Mouse (Mus musculus) ES-Bruce4 (cell line): ENCODE measurements at regions not wholly inside any gene's neighbourhood (a gene's known extent, or its start where the extent isn't known, plus 50 kb on each side); places are given as distances from the start of the nearest gene placed in this dataset.

Source experiments
- CTCF ChIP-seq: IDR thresholded peaks from one replicate; pipeline ENCODE4 v1.8.1; 2011; ENCODE audit warnings: low read depth, low read length
- EP300 ChIP-seq: IDR thresholded peaks from 2 replicates; pipeline ENCODE4 v1.6.1; 2011; ENCODE audit warnings: low read depth, low read length; ENCODE audit not compliant: insufficient read depth
- POLR2A ChIP-seq: IDR thresholded peaks from one replicate; pipeline ENCODE4 v1.8.1; 2011; ENCODE audit warnings: low read length; ENCODE audit not compliant: insufficient read depth

DNA sequence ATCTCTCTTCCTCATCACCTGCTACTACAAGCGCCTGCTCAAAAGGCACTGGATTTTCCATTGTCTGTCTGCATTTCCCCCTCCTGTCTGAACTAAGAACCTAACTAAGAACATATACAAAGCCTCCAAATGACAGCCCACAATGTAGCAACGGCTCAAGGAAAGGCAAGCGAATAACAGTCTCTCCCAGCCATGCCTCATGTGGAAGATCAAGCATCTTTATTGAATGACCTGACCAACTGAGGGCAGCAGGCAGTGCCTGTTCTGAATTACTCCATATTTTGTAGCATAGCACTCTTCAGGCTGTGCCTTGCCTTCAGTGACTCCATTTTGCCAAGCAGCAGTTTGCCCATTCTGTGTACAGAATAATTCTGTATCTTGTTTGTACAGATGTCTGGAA, 183.9 kb downstream of the Xxylt1 start:
- no peak for TF ChIP-seq POLR2A
- TF ChIP-seq EP300, result no peak
- no peak for TF ChIP-seq CTCF
